Mouse (Mus musculus) WW6 (cell line): Measurements from ENCODE around the gene Mfng.

Source experiments
- DNase-seq: peaks from one replicate; pipeline ENCODE4 v3.0.0-alpha.2; 2013; ENCODE audit warnings: low read depth, low spot score

Gene Mfng

GRCm38 (mm10) chr15:78755966-78756725 is 17.1 kb downstream of the Mfng start:
- no peak for DNase-seq

GRCm38 (mm10) chr15:78755226-78755625 is 18.0 kb downstream of the Mfng start:
- DNase-seq = no peak

GRCm38 (mm10) chr15:78754144-78754543 is 19.1 kb downstream of the Mfng start:
- no peak for DNase-seq

GRCm38 (mm10) chr15:78752991-78753390 is 20.3 kb downstream of the Mfng start:
- no peak for DNase-seq

GRCm38 (mm10) chr15:78750608-78751350 is 22.5 kb downstream of the Mfng start:
- no peak for DNase-seq

- no peak for DNase-seq
These were observed 23.4 kb downstream of the Mfng start for GRCm38 (mm10) chr15:78749855-78750254.

- DNase-seq = no peak
These were observed 29.1 kb downstream of the Mfng start for GRCm38 (mm10) chr15:78744206-78744605.

GRCm38 (mm10) chr15:78742831-78743230 is 30.4 kb downstream of the Mfng start:
- DNase-seq = no peak

- DNase-seq = no peak
These were observed 32.6 kb downstream of the Mfng start for GRCm38 (mm10) chr15:78740662-78741061.

GRCm38 (mm10) chr15:78737146-78737545 is 36.1 kb downstream of the Mfng start:
- DNase-seq = no peak

- DNase-seq = no peak
These were observed 36.6 kb downstream of the Mfng start for GRCm38 (mm10) chr15:78736681-78737100.

GRCm38 (mm10) chr15:78736181-78736579 is 37.1 kb downstream of the Mfng start:
- DNase-seq = no peak

- DNase-seq = no peak
These were observed 37.7 kb downstream of the Mfng start for GRCm38 (mm10) chr15:78735431-78736180.

- no peak for DNase-seq
These were observed 41.4 kb downstream of the Mfng start for GRCm38 (mm10) chr15:78731830-78732229.

GRCm38 (mm10) chr15:78730315-78731049 is 42.8 kb downstream of the Mfng start:
- no peak for DNase-seq

- no peak for DNase-seq
These were observed 46.6 kb downstream of the Mfng start for GRCm38 (mm10) chr15:78726697-78727096.

GRCm38 (mm10) chr15:78720532-78720931 is 52.7 kb downstream of the Mfng start:
- DNase-seq = no peak

GRCm38 (mm10) chr15:78720094-78720493 is 53.2 kb downstream of the Mfng start:
- DNase-seq = peak; percentile 46

GRCm38 (mm10) chr15:78719416-78719815 is 53.9 kb downstream of the Mfng start:
- DNase-seq = peak; percentile 13

- DNase-seq = peak; percentile 9
These were observed 54.7 kb downstream of the Mfng start, which contains the start of gene Elfn2 for GRCm38 (mm10) chr15:78718290-78719250. Gene Elfn2, minus strand, starts transcription at chr15:78718771.
